Mouse (Mus musculus) intestine, embryonic 15.5 days (tissue): ENCODE results near the gene Mphosph9. TPM values are rescaled to one million over a fixed set of nuclear protein-coding genes. Genes with fewer than 3 reads are reported as not detected.
"Not testable (repeated sequence)": the region's sequence is repeated elsewhere in the genome, so short reads cannot be mapped to it uniquely, and the experiment has no call there.

ENCODE experiments used
- ATAC-seq: fragments of 200-750 bp; cut with Nextera tagmentation; 2 replicates; pipeline ENCODE4 v1.8.0; 2017; ENCODE audit warnings: moderate TSS enrichment, moderate library complexity
- H3K27ac ChIP-seq: fragments of 300-500 bp; sonication (generic); 2 replicates; pipeline ENCODE4 v1.5.1; 2015; ENCODE audit warnings: mild to moderate bottlenecking, inconsistent platforms
- H3K27me3 ChIP-seq: fragments of 300-500 bp; sonication (generic); replicated peaks from 2 replicates; pipeline ENCODE4 v1.6.1; 2015; ENCODE audit warnings: inconsistent platforms
- H3K36me3 ChIP-seq: fragments of 300-500 bp; sonication (generic); 2 replicates; pipeline ENCODE4 v1.6.1; 2015; ENCODE audit warnings: inconsistent platforms
- H3K4me1 ChIP-seq: fragments of 300-500 bp; sonication (generic); replicated peaks from 2 replicates; pipeline ENCODE4 v1.6.1; 2015; ENCODE audit warnings: inconsistent platforms
- H3K4me2 ChIP-seq: fragments of 300-500 bp; sonication (generic); replicated peaks from 2 replicates; pipeline ENCODE4 v1.6.1; 2015; ENCODE audit warnings: mild to moderate bottlenecking, inconsistent platforms
- H3K4me3 ChIP-seq: fragments of 300-500 bp; sonication (generic); replicated peaks from 2 replicates; pipeline ENCODE4 v1.5.1; 2015; ENCODE audit warnings: inconsistent platforms
- H3K9ac ChIP-seq: fragments of 300-500 bp; sonication (generic); 2 replicates; pipeline ENCODE4 v1.6.1; 2015; ENCODE audit warnings: inconsistent platforms
- H3K9me3 ChIP-seq: fragments of 300-500 bp; sonication (generic); 2 replicates; pipeline ENCODE4 v1.6.1; 2016; ENCODE audit warnings: inconsistent platforms
- WGBS: fragments of 180-500 bp; shearing (Covaris S2); methylation state at CpG from one replicate; pipeline ENCODE4 v1.1.7; 2015; 5-methylcytosine and 5-hydroxymethylcytosine counted together
- polyA plus RNA-seq: library from polyadenylated mRNA; unstranded; fragments of >200 nt; fragmentation: Nextera tagmentation; extraction: Ambion mirVana; gene quantifications from 2 replicates; pipeline ENCODE4 v1.2.1, GENCODE M21; 2015

Mphosph9 gene
- polyA plus RNA-seq, 1 experiment from 2014 or later, result 10.3 TPM

DNA sequence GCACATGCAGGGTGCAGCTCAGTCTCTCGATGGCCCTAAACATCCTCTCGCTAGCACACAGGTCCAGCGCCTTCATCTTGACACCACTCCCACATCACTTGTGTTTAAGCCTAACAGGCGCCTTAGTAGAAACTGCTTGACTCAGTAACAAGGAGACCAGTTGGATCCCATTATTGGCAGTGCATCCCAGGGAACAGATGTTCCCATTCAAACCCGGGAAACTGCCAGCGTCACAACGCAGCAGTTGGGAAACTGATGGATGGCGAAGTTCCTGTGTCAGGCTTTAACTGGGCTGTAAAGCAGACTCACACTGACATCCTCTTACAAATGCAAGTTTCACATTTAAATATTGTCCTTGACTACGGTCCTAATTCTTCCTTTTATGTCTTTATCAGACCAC, 10.1 kb upstream of the Mphosph9 start:
- no peak overlapping the region for H3K4me3 ChIP-seq
- no peak overlapping the region for H3K9ac ChIP-seq
- no peak overlapping the region for H3K27ac ChIP-seq
- WGBS, result 46% methylated on average over 9 of the region's 9 CpGs
- H3K4me1 ChIP-seq, result peaks cover 4% of the 10 kb centered on the region; the same call in 1 of the 2 replicates
- H3K9me3 ChIP-seq, result no peaks in the 10 kb centered on the region
- no peaks in the 10 kb centered on the region for H3K27me3 ChIP-seq
- no peaks in the 10 kb centered on the region for H3K36me3 ChIP-seq
- H3K4me2 ChIP-seq, result no peak overlapping the region
- peak; percentile 27; the same call in 1 of the 2 replicates for ATAC-seq

DNA sequence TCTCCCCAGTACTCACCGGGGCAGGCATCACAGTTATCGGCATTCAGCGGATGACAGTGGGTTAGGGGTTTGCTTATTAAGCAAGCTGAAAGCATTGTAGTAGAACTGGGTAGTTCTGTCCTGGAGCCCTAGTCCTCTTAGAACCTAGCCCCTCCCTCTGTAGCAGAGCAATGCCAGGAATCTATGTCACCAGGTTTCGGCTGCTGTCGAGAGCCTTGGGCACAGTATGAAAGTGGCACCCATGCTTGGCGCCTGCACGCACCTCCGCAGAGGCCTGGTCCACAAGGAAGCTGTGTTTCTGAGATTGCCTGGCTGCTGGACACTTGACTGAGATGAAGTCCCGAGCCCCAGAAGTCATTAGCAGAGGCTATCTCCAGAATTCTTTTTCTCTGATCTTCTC, 9.3 kb upstream of the Mphosph9 start:
- ATAC-seq, result no peak
- Histone ChIP-seq H3K36me3 (no peaks in the 10 kb centered on the region), H3K4me3 (no peak overlapping the region), H3K9me3 (no peaks in the 10 kb centered on the region), H3K27me3 (no peaks in the 10 kb centered on the region), H3K9ac (no peak overlapping the region), H3K4me2 (no peak overlapping the region), H3K4me1 (peaks cover 4% of the 10 kb centered on the region; the same call in 1 of the 2 replicates), H3K27ac (no peak overlapping the region)
- 85% methylated on average over 9 of the region's 9 CpGs for WGBS

DNA sequence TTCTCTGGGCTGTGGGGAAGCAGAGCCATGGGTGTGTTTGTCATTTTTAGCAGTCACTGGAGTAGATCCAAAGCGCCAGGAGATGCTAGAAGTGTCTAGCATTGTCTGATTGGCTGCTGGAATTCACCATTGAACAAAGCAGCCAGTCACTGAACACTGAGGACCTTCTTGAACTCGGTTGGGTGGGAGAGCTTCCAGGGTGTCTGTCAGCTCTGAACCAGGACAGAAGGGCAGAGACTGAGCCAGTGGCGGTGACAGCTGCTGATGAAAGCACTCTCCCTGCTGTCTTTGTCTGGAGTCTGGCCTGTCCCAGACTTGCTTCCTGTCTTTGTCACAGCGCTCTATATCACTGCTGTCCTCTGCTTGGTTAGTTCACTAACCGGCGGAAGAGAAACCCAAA, 6.6 kb upstream of the Mphosph9 start:
- Histone ChIP-seq H3K4me1 (peaks cover 4% of the 10 kb centered on the region; the same call in 1 of the 2 replicates), H3K27ac (no peak overlapping the region; the same call in 1 of the 2 replicates), H3K9ac (no peak overlapping the region; the same call in 1 of the 2 replicates), H3K9me3 (no peaks in the 10 kb centered on the region), H3K4me3 (no peak overlapping the region), H3K4me2 (no peak overlapping the region), H3K27me3 (no peaks in the 10 kb centered on the region), H3K36me3 (no peaks in the 10 kb centered on the region)
- 0 out of 2 replicates have a peak, but pooled peaks have one; percentile 25 for ATAC-seq
- WGBS, result 52% methylated on average over 6 of the region's 6 CpGs

DNA sequence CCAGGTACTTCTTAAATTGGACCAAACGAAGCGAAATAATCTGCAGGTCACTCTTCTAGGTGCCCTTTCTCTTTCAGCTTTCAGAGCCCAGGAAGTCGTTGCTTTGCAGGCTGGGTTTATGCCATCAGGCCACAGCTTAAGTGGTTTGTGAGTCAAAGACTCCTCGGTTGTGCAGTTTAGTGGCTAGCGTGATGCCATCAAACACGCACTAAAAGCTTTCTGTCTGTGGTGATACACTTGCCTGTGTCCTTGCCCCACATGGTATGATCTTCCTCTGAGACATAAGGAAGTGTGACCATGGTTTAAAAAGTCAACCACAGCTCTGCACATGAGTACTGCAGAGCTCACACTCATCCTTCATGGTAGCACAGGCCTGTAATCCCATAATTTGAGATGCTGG, 2.3 kb upstream of the Mphosph9 start:
- H3K27me3 ChIP-seq, result no peaks in the 10 kb centered on the region
- H3K9ac ChIP-seq, result no peak overlapping the region
- H3K27ac ChIP-seq, result no peak overlapping the region
- H3K9me3 ChIP-seq, result no peaks in the 10 kb centered on the region
- H3K4me2 ChIP-seq, result no peak overlapping the region
- WGBS, result 91% methylated on average over 6 of the region's 6 CpGs
- ATAC-seq, result no peak
- peaks cover 9% of the 10 kb centered on the region for H3K4me1 ChIP-seq
- H3K4me3 ChIP-seq, result no peak overlapping the region
- no peaks in the 10 kb centered on the region for H3K36me3 ChIP-seq

DNA sequence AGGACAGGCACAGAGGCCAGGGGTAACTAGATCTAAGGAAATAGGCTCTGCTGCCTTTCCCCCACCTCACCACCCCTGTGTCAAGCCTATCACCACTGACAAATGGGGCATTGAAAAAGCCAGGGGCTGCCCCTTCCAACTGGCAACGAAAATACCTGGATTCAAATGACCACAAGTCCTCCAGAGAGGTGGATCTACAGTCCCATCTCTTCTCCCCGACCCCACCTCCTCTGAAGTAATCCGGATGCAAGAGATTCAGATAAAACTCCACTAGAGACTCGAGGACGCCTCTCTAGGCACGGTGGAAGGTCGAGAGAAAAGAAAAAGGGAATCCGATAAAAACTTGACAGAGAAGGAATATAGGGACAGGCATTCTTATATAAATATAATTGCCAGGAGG, 943 bp downstream of the Mphosph9 start:
- Histone ChIP-seq H3K9ac (peak overlapping the region; percentile 80), H3K4me2 (peak overlapping the region; percentile 67), H3K27ac (no peak overlapping the region), H3K4me3 (peak overlapping the region; percentile 73), H3K9me3 (no peaks in the 10 kb centered on the region), H3K4me1 (peaks cover 9% of the 10 kb centered on the region), H3K27me3 (no peaks in the 10 kb centered on the region), H3K36me3 (peaks cover 4% of the 10 kb centered on the region; the same call in 1 of the 2 replicates)
- no peak for ATAC-seq
- WGBS, result 2% methylated on average over 8 of the region's 8 CpGs

DNA sequence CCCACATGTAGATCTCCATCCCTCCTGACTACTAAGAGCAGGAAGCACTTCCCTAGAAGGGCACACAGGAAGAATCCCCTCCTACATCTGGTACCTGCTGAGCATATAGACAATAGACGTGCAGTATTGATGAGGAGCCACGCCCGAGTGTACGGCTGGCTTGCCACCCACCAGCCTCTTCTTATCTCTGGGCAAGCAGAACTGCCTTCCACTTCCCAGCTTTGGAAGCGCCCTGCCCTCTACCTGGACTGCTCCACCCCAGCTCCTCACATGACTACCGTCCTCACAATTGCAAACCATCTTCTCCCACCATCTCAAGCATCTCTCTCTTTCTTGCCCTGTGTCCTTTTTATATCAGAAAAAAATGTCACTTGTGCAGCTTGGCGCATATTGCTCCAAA, 10.1 kb downstream of the Mphosph9 start:
- ATAC-seq, result no peak
- H3K4me1 ChIP-seq, result no peaks in the 10 kb centered on the region
- 72% methylated on average over 7 of the region's 7 CpGs for WGBS
- no peak overlapping the region for H3K4me2 ChIP-seq
- no peaks in the 10 kb centered on the region for H3K9me3 ChIP-seq
- H3K9ac ChIP-seq, result no peak overlapping the region
- no peak overlapping the region for H3K27ac ChIP-seq
- H3K27me3 ChIP-seq, result no peaks in the 10 kb centered on the region
- no peak overlapping the region for H3K4me3 ChIP-seq
- peaks cover 25% of the 10 kb centered on the region for H3K36me3 ChIP-seq

DNA sequence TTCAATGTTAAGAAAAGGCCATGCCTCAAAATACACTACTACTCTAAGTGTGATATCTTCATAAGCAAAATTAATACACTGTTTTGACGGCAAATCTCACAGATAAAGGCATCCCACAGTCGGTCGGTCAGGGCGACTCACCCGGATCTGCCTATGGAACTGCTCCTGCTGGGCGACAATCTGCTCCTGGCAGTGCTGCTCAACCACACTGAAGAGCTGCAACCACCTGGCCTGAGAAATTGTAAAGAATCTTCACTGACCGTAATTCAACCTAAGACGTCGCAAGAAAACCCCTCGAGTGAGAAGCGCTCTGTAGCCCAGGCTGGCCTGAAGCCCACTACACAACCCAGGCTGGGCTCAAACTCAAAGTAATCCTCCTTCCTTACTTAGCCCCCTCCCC, 11.8 kb downstream of the Mphosph9 start:
- Histone ChIP-seq H3K4me1 (no peaks in the 10 kb centered on the region), H3K36me3 (peaks cover 36% of the 10 kb centered on the region), H3K9ac (no peak overlapping the region), H3K9me3 (no peaks in the 10 kb centered on the region), H3K27me3 (no peaks in the 10 kb centered on the region), H3K27ac (no peak overlapping the region), H3K4me3 (no peak overlapping the region), H3K4me2 (no peak overlapping the region)
- WGBS, result 93% methylated on average over 11 of the region's 11 CpGs
- no peak for ATAC-seq

DNA sequence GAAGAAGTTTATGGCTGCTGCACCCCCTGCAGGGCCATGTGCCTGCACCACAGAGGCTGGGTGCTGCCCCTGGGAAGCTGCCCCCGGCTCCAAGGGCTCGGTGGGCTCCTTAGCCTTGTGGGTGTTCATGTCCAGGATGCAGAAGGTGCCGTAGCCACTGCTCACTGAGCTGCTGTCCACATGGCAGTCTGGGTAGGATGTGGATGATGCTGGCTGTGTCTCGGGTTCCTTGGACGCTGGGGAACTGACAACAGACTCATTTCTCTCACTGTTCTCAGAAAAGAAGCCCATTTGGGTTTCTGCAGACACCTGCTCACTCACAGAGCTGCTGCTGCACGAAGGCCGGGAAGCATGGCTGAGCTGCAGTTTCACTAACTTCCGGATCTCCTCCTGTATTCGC, 12.3 kb downstream of the Mphosph9 start:
- Histone ChIP-seq H3K4me3 (no peak overlapping the region), H3K27me3 (no peaks in the 10 kb centered on the region), H3K4me2 (no peak overlapping the region), H3K36me3 (peaks cover 36% of the 10 kb centered on the region), H3K27ac (no peak overlapping the region), H3K9me3 (no peaks in the 10 kb centered on the region), H3K4me1 (no peaks in the 10 kb centered on the region), H3K9ac (no peak overlapping the region)
- WGBS, result 89% methylated on average over 9 of the region's 9 CpGs
- no peak for ATAC-seq

DNA sequence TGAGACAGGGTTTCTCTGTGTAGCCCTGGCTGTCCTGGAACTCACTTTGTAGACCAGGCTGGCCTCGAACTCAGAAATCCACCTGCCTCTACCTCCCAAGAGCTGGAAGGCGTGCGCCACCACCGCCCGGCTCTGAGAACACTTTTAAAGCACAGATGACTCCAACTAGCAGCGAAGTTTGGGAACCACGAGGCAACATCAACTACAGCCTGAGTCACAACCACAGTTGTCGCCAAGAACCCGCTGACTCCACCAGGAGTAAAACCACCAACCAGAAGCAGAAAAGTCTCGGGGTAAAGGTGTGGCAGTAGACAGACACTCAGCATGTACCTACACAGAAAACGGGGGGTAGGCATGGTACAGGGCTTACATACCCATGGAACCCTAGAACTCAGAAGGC, 17.7 kb downstream of the Mphosph9 start:
- Histone ChIP-seq H3K36me3 (peaks cover 31% of the 10 kb centered on the region), H3K27me3 (no peaks in the 10 kb centered on the region), H3K4me1 (no peaks in the 10 kb centered on the region), H3K9me3 (no peaks in the 10 kb centered on the region), H3K4me2 (no peak overlapping the region), H3K9ac (no peak overlapping the region), H3K27ac (no peak overlapping the region), H3K4me3 (no peak overlapping the region)
- 94% methylated on average over 11 of the region's 11 CpGs for WGBS
- ATAC-seq, result no peak

DNA sequence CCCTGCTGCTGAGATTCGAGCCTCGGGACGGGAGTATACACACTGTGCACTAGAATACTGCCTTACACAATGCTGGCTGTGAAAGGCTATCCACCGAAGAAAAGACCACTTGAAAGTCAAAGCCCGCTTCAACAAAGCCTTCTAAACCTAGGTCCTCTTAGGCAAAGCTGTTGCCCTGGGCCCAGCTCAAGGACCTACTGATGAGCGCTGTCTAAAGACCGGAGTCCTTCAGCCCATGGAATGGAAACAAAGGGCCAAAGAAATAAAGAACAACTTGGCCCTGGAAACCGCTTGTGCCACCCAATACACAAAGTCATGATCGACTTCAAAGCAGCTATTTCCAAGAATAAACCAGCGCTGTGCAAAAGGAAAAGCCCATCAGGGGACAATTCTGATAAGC, 18.6 kb downstream of the Mphosph9 start:
- Histone ChIP-seq H3K27ac (no peak overlapping the region), H3K4me1 (no peaks in the 10 kb centered on the region), H3K4me2 (no peak overlapping the region), H3K9me3 (no peaks in the 10 kb centered on the region), H3K4me3 (no peak overlapping the region), H3K9ac (no peak overlapping the region), H3K36me3 (peaks cover 24% of the 10 kb centered on the region), H3K27me3 (no peaks in the 10 kb centered on the region)
- WGBS, result 95% methylated on average over 10 of the region's 10 CpGs
- no peak for ATAC-seq

DNA sequence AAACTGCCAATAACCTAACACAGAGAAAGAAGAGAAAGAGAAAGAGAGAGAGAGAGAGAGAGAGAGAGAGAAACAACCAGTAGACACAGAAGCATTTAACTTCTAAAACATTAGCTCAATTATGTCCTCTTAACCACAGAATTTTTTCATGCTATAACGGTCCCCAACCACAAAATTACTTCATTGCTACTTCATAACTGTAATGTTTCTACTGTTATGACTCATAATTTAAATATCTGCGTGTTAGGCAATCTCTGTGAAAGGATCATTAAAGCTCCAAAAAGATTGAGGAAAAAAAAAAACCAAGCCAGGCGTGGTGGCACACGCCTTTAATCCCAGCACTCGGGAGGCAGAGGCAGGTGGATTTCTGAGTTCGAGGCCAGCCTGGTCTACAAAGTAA, 24.9 kb downstream of the Mphosph9 start:
- H3K27me3 ChIP-seq, H3K4me2 ChIP-seq, ATAC-seq, H3K9ac ChIP-seq, H3K27ac ChIP-seq, H3K4me3 ChIP-seq, H3K9me3 ChIP-seq, H3K4me1 ChIP-seq: not testable (repeated sequence)
- H3K36me3 ChIP-seq, result peaks cover 17% of the 10 kb centered on the region
- 89% methylated on average over 6 of the region's 6 CpGs for WGBS

DNA sequence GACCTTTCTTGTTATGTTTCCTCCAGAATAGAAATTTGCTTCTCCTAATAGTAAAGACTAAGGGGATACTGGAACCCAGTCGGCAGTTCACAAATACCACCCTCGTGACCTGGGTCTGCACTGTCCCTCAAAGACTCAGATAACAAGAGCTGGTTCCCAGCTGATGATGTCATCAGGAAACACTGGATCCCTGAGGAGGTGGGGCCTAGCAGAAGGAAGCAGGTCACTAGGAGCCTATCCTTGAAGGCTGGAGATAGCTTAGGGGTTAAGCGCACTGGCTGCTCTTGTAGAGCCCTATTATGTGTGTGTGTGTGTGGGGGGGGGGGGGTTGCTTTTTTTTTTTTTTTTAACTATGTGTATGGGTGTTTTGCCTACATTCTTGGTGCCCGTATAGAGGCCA, 27.6 kb downstream of the Mphosph9 start:
- H3K4me1 ChIP-seq, result no peaks in the 10 kb centered on the region
- no peak overlapping the region for H3K4me3 ChIP-seq
- 56% methylated on average over 4 of the region's 4 CpGs for WGBS
- no peak overlapping the region for H3K4me2 ChIP-seq
- no peaks in the 10 kb centered on the region for H3K9me3 ChIP-seq
- ATAC-seq, result peak; percentile 83
- no peak overlapping the region for H3K27ac ChIP-seq
- no peak overlapping the region for H3K9ac ChIP-seq
- no peaks in the 10 kb centered on the region for H3K27me3 ChIP-seq
- H3K36me3 ChIP-seq, result peaks cover 16% of the 10 kb centered on the region

DNA sequence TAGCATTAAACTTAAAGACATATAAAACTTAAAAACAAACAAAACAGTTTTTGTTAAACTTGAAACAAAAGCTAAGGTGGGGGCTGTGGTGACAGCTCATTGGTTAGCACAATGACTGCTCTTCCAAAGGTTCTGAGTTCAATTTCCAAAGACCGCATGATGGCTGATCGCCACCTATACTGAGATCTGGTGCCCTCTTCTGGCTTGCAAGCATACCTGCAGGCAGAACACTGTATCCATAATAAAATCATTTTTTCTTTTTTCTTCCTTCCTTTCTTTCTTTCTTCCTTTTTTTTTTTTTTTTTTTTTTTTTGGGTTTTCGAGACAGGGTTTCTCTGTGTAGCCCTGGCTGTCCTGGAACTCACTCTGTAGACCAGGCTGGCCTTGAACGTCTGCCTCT, 28.5 kb downstream of the Mphosph9 start:
- H3K9me3 ChIP-seq, result not testable (repeated sequence)
- peaks cover 14% of the 10 kb centered on the region for H3K36me3 ChIP-seq
- WGBS, result 61% methylated on average over 3 of the region's 4 CpGs

More for the DNA sequence above, 28.5 kb downstream of the Mphosph9 start:
- H3K9ac ChIP-seq, H3K27me3 ChIP-seq, ATAC-seq, H3K4me1 ChIP-seq, H3K4me2 ChIP-seq, H3K4me3 ChIP-seq, H3K27ac ChIP-seq: not testable (repeated sequence)
